ENCODE assay signal across 9 mouse cellular contexts in genomic region chr11:88495759-88496158, GRCm38 (mm10).
"Had no signal": no experiment of that assay in that cellular context is flagged by ENCODE, and none has a peak within 500 bp of the region (broad histone marks: within the 10 kb centered on the region; RNA-seq: fewer than 3 reads in every experiment).

No protein-coding gene starts in this region.

- H3K36me3 ChIP-seq: limb, embryonic 12.5 days; liver, embryonic 13.5 days; lung, embryonic 15.5 days; midbrain, embryonic 15.5 days had no signal

- H3K4me3 ChIP-seq: kidney, embryonic 15.5 days; limb, embryonic 12.5 days; liver, embryonic 13.5 days; lung, embryonic 15.5 days; midbrain, embryonic 15.5 days had no signal

- H3K27me3 ChIP-seq: kidney, embryonic 15.5 days; limb, embryonic 12.5 days; liver, embryonic 13.5 days; lung, embryonic 15.5 days; midbrain, embryonic 15.5 days had no signal

- H3K4me2 ChIP-seq: kidney, embryonic 15.5 days; limb, embryonic 12.5 days; liver, embryonic 13.5 days; lung, embryonic 15.5 days; midbrain, embryonic 15.5 days had no signal

- H3K9ac ChIP-seq: kidney, embryonic 15.5 days; limb, embryonic 12.5 days; liver, embryonic 13.5 days; liver, postnatal 0 days; lung, embryonic 15.5 days; midbrain, embryonic 15.5 days had no signal

- H3K27ac ChIP-seq: kidney, embryonic 15.5 days; limb, embryonic 12.5 days; liver, embryonic 13.5 days; lung, embryonic 15.5 days; macrophage; midbrain, embryonic 15.5 days; stomach, postnatal 0 days had no signal

- ATAC-seq: liver, postnatal 0 days; midbrain, embryonic 15.5 days had no signal

- DNase-seq: liver; liver, embryonic 13.5 days; liver, postnatal 0 days had no signal

- H3K9me3 ChIP-seq: kidney, embryonic 15.5 days; limb, embryonic 12.5 days; liver, embryonic 13.5 days; lung, embryonic 15.5 days; midbrain, embryonic 15.5 days had no signal
